Mouse (Mus musculus): ENCODE measurements around the gene Mup4.
A peak's percentile ranks its signal among the peaks of the same experiment; 100 is the strongest.
"Not testable (repeated sequence)": the region's sequence is repeated elsewhere in the genome, so short reads cannot be mapped to it uniquely, and the experiment has no call there.

Mup4 gene

DNA sequence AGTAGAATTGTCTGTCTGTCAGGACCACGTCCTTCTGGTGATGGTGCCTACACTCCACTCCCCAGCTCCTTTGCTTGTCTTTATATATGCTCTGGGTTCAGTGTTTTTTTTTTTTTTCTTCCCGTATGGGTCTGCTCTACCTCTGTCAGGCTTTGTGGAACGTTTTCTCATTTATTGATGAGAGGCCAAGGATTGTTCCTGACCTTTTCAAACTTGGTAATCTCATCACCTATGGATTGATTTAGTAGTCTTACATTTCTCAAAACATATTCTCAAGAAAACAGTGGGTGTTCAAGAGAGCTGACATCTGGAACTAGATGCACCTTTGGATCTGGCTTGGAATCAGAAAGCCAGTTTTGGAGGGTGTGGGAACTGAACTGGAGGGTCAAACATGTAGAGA is at the start of gene Mup4:
Gene Mup4, minus strand, starts transcription at position 101 of the 400 bp plus-strand sequence.
- DNase-seq (ENCODE audit: low read depth, low spot score): no peak

- DNase-seq (ENCODE audit: low read depth, low spot score): not testable (repeated sequence)
Observed at GRCm38 (mm10) chr4:59997894-59998293, 37.4 kb upstream of the Mup4 start.

- DNase-seq (ENCODE audit: low read depth, low spot score): no peak
Observed at GRCm38 (mm10) chr4:59963405-59964344, 3.2 kb upstream of the Mup4 start, which contains the start of gene Mup6. TSS of gene Mup6 (plus strand) at chr4:59964294.

DNA sequence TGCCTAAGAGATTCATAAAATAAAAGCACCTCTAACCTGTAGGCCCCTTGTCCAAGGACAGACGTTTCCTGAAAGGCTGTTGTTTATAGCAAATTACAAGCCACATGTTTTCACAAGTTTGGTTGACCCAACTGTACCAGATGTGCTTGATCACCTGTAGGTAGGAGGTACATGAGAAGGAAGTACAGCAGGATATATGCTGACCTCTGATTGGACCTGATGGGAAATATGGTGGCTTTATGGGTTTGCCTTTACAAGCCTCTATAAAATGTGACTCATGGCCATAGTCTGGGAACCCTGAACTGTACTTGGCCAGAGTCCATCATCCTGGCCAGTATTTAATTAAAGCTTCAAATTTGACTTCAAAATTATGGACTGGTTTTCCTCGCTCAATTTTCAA is 23.0 kb downstream of the Mup4 start:
- no peak for DNase-seq (ENCODE audit: low read depth, low spot score)

GRCm38 (mm10) chr4:59932505-59933281 is 27.8 kb downstream of the Mup4 start:
- DNase-seq (ENCODE audit: low read depth, low spot score): peak; percentile 20

DNA sequence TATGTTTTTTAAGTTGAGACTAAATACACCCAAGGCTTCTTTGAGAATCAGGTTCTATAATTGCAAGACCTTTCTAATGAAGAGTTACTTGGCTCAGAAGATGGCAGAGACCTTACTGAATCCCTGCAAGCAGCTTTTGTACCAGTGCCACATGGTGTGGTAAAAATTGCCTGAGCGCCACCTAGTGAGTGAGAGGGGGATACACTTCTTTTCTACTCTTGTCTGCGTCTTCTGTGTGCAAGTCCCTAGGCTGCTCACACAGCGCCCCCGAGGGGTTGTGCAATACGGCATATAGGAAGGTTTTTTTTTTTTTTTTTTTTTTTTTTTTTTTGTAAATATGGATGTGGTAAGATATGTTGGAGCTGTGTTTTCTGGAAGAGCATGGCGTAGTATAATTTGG is 32.2 kb downstream of the Mup4 start:
- peak; percentile 48 for DNase-seq (ENCODE audit: low read depth, low spot score)

- no peak for DNase-seq (ENCODE audit: low read depth, low spot score)
Observed at GRCm38 (mm10) chr4:59927666-59928065, 32.8 kb downstream of the Mup4 start.

- no peak for DNase-seq (ENCODE audit: low read depth, low spot score)
Observed at GRCm38 (mm10) chr4:59925082-59925481, 35.4 kb downstream of the Mup4 start.

- no peak for DNase-seq (ENCODE audit: low read depth, low spot score)
Observed at GRCm38 (mm10) chr4:59917966-59918365, 42.5 kb downstream of the Mup4 start.

GRCm38 (mm10) chr4:59914608-59915403 is 45.7 kb downstream of the Mup4 start, which contains the start of gene Slc46a2:
TSS of gene Slc46a2 (minus strand) at chr4:59915056.
- DNase-seq (ENCODE audit: low read depth, low spot score): no peak

DNA sequence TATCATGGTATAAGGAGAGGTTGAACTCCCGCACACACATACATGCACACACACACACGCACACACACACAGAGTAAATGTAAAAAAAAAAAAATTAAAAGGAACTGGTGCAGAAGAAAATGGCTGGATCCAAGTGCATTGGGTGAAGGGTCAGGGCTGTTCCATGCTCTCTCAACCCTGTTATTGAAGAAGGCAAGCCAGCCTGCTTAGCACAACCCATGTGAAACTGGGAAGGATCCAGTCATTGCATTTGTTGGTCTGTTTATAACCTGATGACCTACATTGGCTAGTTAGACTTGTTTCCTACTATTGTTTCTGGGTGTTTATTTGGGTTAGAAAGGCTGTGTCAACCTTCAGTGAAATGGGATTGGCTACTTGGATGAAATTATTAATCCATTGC is 51.7 kb downstream of the Mup4 start:
- no peak for DNase-seq (ENCODE audit: low read depth, low spot score)

GRCm38 (mm10) chr4:59907657-59908230 is 52.8 kb downstream of the Mup4 start:
- no peak for DNase-seq (ENCODE audit: low read depth, low spot score)

GRCm38 (mm10) chr4:59907092-59907491 is 53.4 kb downstream of the Mup4 start:
- no peak for DNase-seq (ENCODE audit: low read depth, low spot score)
